Mouse (Mus musculus): ENCODE measurements around the gene Majin.

DNA sequence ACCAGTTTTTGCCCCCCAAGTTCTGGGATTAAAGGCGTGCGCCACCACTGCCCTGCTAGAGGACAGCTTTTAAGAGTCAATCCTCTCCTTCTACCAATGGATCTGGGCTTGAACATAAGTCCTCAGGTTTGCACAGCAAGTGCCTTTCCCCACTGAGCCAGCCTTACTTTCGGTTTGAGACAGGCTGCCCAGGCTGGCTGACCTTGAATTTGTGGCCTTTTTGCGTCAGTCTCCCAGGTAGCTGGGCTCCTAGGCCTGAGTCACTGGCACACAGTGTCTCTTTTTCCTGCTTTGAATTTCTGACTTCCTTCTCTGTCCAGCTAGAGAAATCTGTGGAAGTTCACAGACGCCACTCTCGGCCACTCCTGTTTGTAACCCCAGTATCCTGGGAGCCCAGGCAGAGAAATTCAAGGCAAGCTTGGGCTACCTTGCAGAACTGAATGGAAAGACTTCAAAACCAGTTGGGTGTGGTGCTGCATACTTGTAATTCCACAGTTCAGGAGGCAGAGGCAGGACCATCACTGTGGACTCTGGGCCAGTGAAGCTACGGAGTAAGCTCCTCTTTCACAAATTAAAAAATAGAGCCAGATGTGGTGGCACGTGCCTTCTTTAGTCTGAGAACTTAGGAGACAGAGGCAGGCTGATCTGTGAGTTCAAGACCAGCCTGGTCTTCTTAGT, 85.7 kb downstream of the Majin start:
- TF ChIP-seq POLR2A (IDR thresholded peaks at IDR 0.05; ENCODE audit: insufficient read depth, low read length), result no peak
- no peak for TF ChIP-seq CTCF (IDR thresholded peaks at IDR 0.05; ENCODE audit: low read depth, low read length)
